Mouse (Mus musculus) intestine, embryonic 16.5 days (tissue): ENCODE data around the gene Snapc4. TPM values are rescaled to one million over a fixed set of nuclear protein-coding genes. Genes with fewer than 3 reads are reported as not detected.
A peak's percentile ranks its signal among the peaks of the same experiment; 100 is the strongest.

Experiments
- ATAC-seq: fragments of 200-750 bp; cut with Nextera tagmentation; 2 replicates; pipeline ENCODE4 v1.8.0; 2017; ENCODE audit warnings: moderate TSS enrichment, moderate library complexity
- H3K27ac ChIP-seq: fragments of 300-500 bp; sonication (generic); 2 replicates; pipeline ENCODE4 v1.5.1; 2014; ENCODE audit warnings: mild to moderate bottlenecking, low read length
- H3K27me3 ChIP-seq: fragments of 300-500 bp; sonication (generic); replicated peaks from 2 replicates; pipeline ENCODE4 v1.6.1; 2014; ENCODE audit warnings: low read length, control low read depth, mixed read lengths; ENCODE audit not compliant: control insufficient read depth, insufficient read depth
- H3K36me3 ChIP-seq: fragments of 300-500 bp; sonication (generic); 2 replicates; pipeline ENCODE4 v1.6.1; 2014; ENCODE audit warnings: low read length, control low read depth; ENCODE audit not compliant: control insufficient read depth, insufficient read depth
- H3K4me1 ChIP-seq: fragments of 300-500 bp; sonication (generic); 2 replicates; pipeline ENCODE4 v1.6.1; 2014; ENCODE audit warnings: low read length, control low read depth, mixed read lengths; ENCODE audit not compliant: control insufficient read depth, insufficient read depth
- H3K4me2 ChIP-seq: fragments of 300-500 bp; sonication (generic); 2 replicates; pipeline ENCODE4 v1.6.1; 2014; ENCODE audit warnings: low read depth, low read length, control low read depth
- H3K4me3 ChIP-seq: fragments of 300-500 bp; sonication (generic); 2 replicates; pipeline ENCODE4 v1.5.1; 2014; ENCODE audit warnings: mild to moderate bottlenecking, low read length
- H3K9ac ChIP-seq: fragments of 300-500 bp; sonication (generic); 2 replicates; pipeline ENCODE4 v1.6.1; 2014; ENCODE audit warnings: low read depth, low read length
- H3K9me3 ChIP-seq: fragments of 300-500 bp; sonication (generic); 2 replicates; pipeline ENCODE4 v1.6.1; 2016; ENCODE audit warnings: low read length, control low read depth; ENCODE audit not compliant: control insufficient read depth
- WGBS: fragments of 180-500 bp; shearing (Covaris S2); extraction: QIAGEN DNeasy Blood & Tissue Kit; methylation state at CpG from one replicate; pipeline ENCODE4 v1.1.7; 2014; 5-methylcytosine and 5-hydroxymethylcytosine counted together
- polyA plus RNA-seq: library from polyadenylated mRNA; unstranded; fragments of >200 nt; fragmentation: Nextera tagmentation; extraction: Ambion mirVana; gene quantifications from 2 replicates; pipeline ENCODE4 v1.2.1, GENCODE M21; 2015

Gene Snapc4
- polyA plus RNA-seq: 19.1 and 20.8 TPM in 2 replicates

GRCm38 (mm10) chr2:26380131-26380771 is at the start of gene Snapc4:
Snapc4 (minus strand) TSS chr2:26380653.
- Histone ChIP-seq H3K4me2 (peak within 1 kb of the TSS; percentile 88), H3K27ac (peak within 1 kb of the TSS; percentile 25; the same call in 1 of the 2 replicates), H3K4me3 (peak within 1 kb of the TSS; percentile 90), H3K9ac (peak within 1 kb of the TSS; percentile 92), H3K36me3 (peaks cover 14% of the 10 kb centered on the region), H3K9me3 (no peaks in the 10 kb centered on the region), H3K4me1 (peaks cover 12% of the 10 kb centered on the region), H3K27me3 (no peaks in the 10 kb centered on the region)
- WGBS: under 1% methylated on average over 38 of the region's 38 CpGs
- peak; percentile 98 for ATAC-seq

- Histone ChIP-seq H3K27ac (no peak overlapping the region), H3K4me1 (no peaks in the 10 kb centered on the region), H3K27me3 (no peaks in the 10 kb centered on the region), H3K9ac (no peak overlapping the region), H3K4me3 (no peak overlapping the region), H3K9me3 (no peaks in the 10 kb centered on the region), H3K4me2 (no peak overlapping the region), H3K36me3 (peaks cover 36% of the 10 kb centered on the region)
- WGBS: 93% methylated on average over 5 of the region's 5 CpGs
- no peak for ATAC-seq
Observed at GRCm38 (mm10) chr2:26429851-26430250, 49.4 kb upstream of the Snapc4 start.

GRCm38 (mm10) chr2:26424541-26424940 is 44.1 kb upstream of the Snapc4 start:
- Histone ChIP-seq H3K4me2 (no peak overlapping the region), H3K9ac (no peak overlapping the region), H3K36me3 (peaks cover 33% of the 10 kb centered on the region), H3K27me3 (no peaks in the 10 kb centered on the region), H3K4me3 (no peak overlapping the region), H3K4me1 (0 out of 2 replicates have a peak, but pooled peaks cover 3% of the 10 kb centered on the region), H3K9me3 (no peaks in the 10 kb centered on the region), H3K27ac (no peak overlapping the region)
- 96% methylated on average over 2 of the region's 2 CpGs for WGBS
- no peak for ATAC-seq

GRCm38 (mm10) chr2:26423086-26423485 is 42.6 kb upstream of the Snapc4 start:
- Histone ChIP-seq H3K27ac (no peak overlapping the region), H3K9me3 (no peaks in the 10 kb centered on the region), H3K4me1 (0 out of 2 replicates have a peak, but pooled peaks cover 3% of the 10 kb centered on the region), H3K27me3 (no peaks in the 10 kb centered on the region), H3K4me3 (no peak overlapping the region), H3K4me2 (no peak overlapping the region), H3K36me3 (peaks cover 25% of the 10 kb centered on the region), H3K9ac (no peak overlapping the region)
- WGBS: 84% methylated on average over 1 of the region's 1 CpGs
- peak; percentile 67 for ATAC-seq

GRCm38 (mm10) chr2:26421969-26422368 is 41.5 kb upstream of the Snapc4 start:
- no peak for ATAC-seq
- H3K9me3 ChIP-seq: no peaks in the 10 kb centered on the region
- no peaks in the 10 kb centered on the region for H3K27me3 ChIP-seq
- H3K36me3 ChIP-seq: peaks cover 23% of the 10 kb centered on the region
- H3K4me2 ChIP-seq: no peak overlapping the region
- H3K27ac ChIP-seq: no peak overlapping the region
- WGBS: 95% methylated on average over 2 of the region's 2 CpGs
- H3K4me1 ChIP-seq: 0 out of 2 replicates have a peak, but pooled peaks cover 3% of the 10 kb centered on the region
- no peak overlapping the region for H3K9ac ChIP-seq
- no peak overlapping the region for H3K4me3 ChIP-seq

GRCm38 (mm10) chr2:26418120-26418519 is 37.7 kb upstream of the Snapc4 start:
- no peak for ATAC-seq
- Histone ChIP-seq H3K4me3 (no peak overlapping the region), H3K36me3 (peaks cover 21% of the 10 kb centered on the region), H3K4me1 (no peaks in the 10 kb centered on the region), H3K9me3 (no peaks in the 10 kb centered on the region), H3K9ac (no peak overlapping the region), H3K27me3 (no peaks in the 10 kb centered on the region), H3K27ac (no peak overlapping the region), H3K4me2 (no peak overlapping the region)
- WGBS: 81% methylated on average over 1 of the region's 1 CpGs

GRCm38 (mm10) chr2:26417066-26417465 is 36.6 kb upstream of the Snapc4 start:
- Histone ChIP-seq H3K9ac (no peak overlapping the region), H3K9me3 (no peaks in the 10 kb centered on the region), H3K4me3 (no peak overlapping the region), H3K27me3 (no peaks in the 10 kb centered on the region), H3K27ac (no peak overlapping the region), H3K36me3 (peaks cover 23% of the 10 kb centered on the region), H3K4me2 (no peak overlapping the region), H3K4me1 (no peaks in the 10 kb centered on the region)
- no peak for ATAC-seq

GRCm38 (mm10) chr2:26410931-26411411 is 30.5 kb upstream of the Snapc4 start:
- no peak overlapping the region for H3K4me2 ChIP-seq
- no peaks in the 10 kb centered on the region for H3K9me3 ChIP-seq
- H3K27me3 ChIP-seq: no peaks in the 10 kb centered on the region
- no peak overlapping the region for H3K27ac ChIP-seq
- H3K4me1 ChIP-seq: peaks cover 20% of the 10 kb centered on the region
- peaks cover 18% of the 10 kb centered on the region for H3K36me3 ChIP-seq
- H3K4me3 ChIP-seq: no peak overlapping the region
- ATAC-seq: no peak
- no peak overlapping the region for H3K9ac ChIP-seq
- 63% methylated on average over 4 of the region's 5 CpGs for whole genome bisulfite sequencing

- H3K4me3 ChIP-seq: no peak overlapping the region
- H3K36me3 ChIP-seq: peaks cover 10% of the 10 kb centered on the region
- no peak for ATAC-seq
- no peaks in the 10 kb centered on the region for H3K9me3 ChIP-seq
- peaks cover 27% of the 10 kb centered on the region for H3K4me1 ChIP-seq
- WGBS: 67% methylated on average over 5 of the region's 5 CpGs
- H3K9ac ChIP-seq: no peak overlapping the region
- no peak overlapping the region for H3K27ac ChIP-seq
- no peak overlapping the region for H3K4me2 ChIP-seq
- no peaks in the 10 kb centered on the region for H3K27me3 ChIP-seq
Observed at GRCm38 (mm10) chr2:26410091-26410490, 29.6 kb upstream of the Snapc4 start.
